Mouse (Mus musculus) kidney, postnatal 0 days (tissue): ENCODE results near the gene Plxnb2. TPM values are rescaled to one million over a fixed set of nuclear protein-coding genes. Genes with fewer than 3 reads are reported as not detected.
A peak's percentile ranks its signal among the peaks of the same experiment; 100 is the strongest.

ENCODE experiments used
- ATAC-seq: fragments of 200-750 bp; cut with Nextera tagmentation; replicated peaks from 2 replicates; pipeline ENCODE4 v1.8.0; 2017; ENCODE audit warnings: low read depth, moderate number of reproducible peaks, moderate TSS enrichment, moderate library complexity; ENCODE audit not compliant: low FRiP score
- DNase-seq: peaks from one replicate; pipeline ENCODE4 v3.0.0-alpha.2; 2016; ENCODE audit warnings: low spot score
- H3K27ac ChIP-seq: fragments of 300-500 bp; sonication (generic); 2 replicates; pipeline ENCODE4 v1.5.1; 2014; ENCODE audit warnings: mild to moderate bottlenecking
- H3K27me3 ChIP-seq: fragments of 300-500 bp; sonication (generic); 2 replicates; pipeline ENCODE4 v1.6.1; 2014; ENCODE audit warnings: low read length, mixed read lengths; ENCODE audit not compliant: insufficient read depth
- H3K36me3 ChIP-seq: fragments of 300-500 bp; sonication (generic); 2 replicates; pipeline ENCODE4 v1.6.1; 2014; ENCODE audit warnings: low read length, mixed read lengths; ENCODE audit not compliant: insufficient read depth
- H3K4me1 ChIP-seq: fragments of 300-500 bp; sonication (generic); replicated peaks from 2 replicates; pipeline ENCODE4 v1.6.1; 2014; ENCODE audit warnings: antibody characterized with exemption, low read length, mixed read lengths; ENCODE audit not compliant: insufficient read depth
- H3K4me2 ChIP-seq: fragments of 300-500 bp; sonication (generic); 2 replicates; pipeline ENCODE4 v1.6.1; 2014; ENCODE audit warnings: mild to moderate bottlenecking, low read length, moderate library complexity, mixed read lengths
- H3K4me3 ChIP-seq: fragments of 300-500 bp; sonication (generic); replicated peaks from 2 replicates; pipeline ENCODE4 v1.5.1; 2014; ENCODE audit warnings: low read depth, low read length
- H3K9ac ChIP-seq: fragments of 300-500 bp; sonication (generic); 2 replicates; pipeline ENCODE4 v1.6.1; 2014; ENCODE audit warnings: low read depth, low read length
- H3K9me3 ChIP-seq: fragments of 300-500 bp; sonication (generic); replicated peaks from 2 replicates; pipeline ENCODE4 v1.6.1; 2016; ENCODE audit warnings: low read length, inconsistent platforms, mixed read lengths
- CTCF ChIP-seq: IDR thresholded peaks from 2 replicates; pipeline ENCODE4 v1.5.1; 2016; ENCODE audit warnings: antibody characterized with exemption, low read depth, mild to moderate bottlenecking, moderate library complexity
- WGBS: fragments of 180-500 bp; shearing (Covaris S2); extraction: QIAGEN DNeasy Blood & Tissue Kit; methylation state at CpG from one replicate; pipeline ENCODE4 v1.1.7; 2014; 5-methylcytosine and 5-hydroxymethylcytosine counted together
- polyA plus RNA-seq: library from polyadenylated mRNA; unstranded; fragments of >200 nt; fragmentation: Nextera tagmentation; extraction: Ambion mirVana; gene quantifications from 2 replicates; pipeline ENCODE4 v1.2.1, GENCODE M21; 2015

Gene Plxnb2
- polyA plus RNA-seq, 1 experiment from 2014 or later = 126 TPM

- DNase-seq = peak; percentile 91
- 3% methylated on average over 54 of the region's 73 CpGs for WGBS
- peak within 1 kb of the TSS; percentile 76 for H3K4me3 ChIP-seq
- no peaks in the 10 kb centered on the region for H3K27me3 ChIP-seq
- TF ChIP-seq CTCF = peak; percentile 59
- ATAC-seq = peak; percentile 84
- H3K4me2 ChIP-seq = peak within 1 kb of the TSS; percentile 57
- H3K9ac ChIP-seq = peak within 1 kb of the TSS; percentile 84
- H3K4me1 ChIP-seq = no peaks in the 10 kb centered on the region
- no peaks in the 10 kb centered on the region for H3K36me3 ChIP-seq
- peak within 1 kb of the TSS; percentile 85 for H3K27ac ChIP-seq
- no peaks in the 10 kb centered on the region for H3K9me3 ChIP-seq
Measured at GRCm38 (mm10) chr15:89210915-89211715, 30.5 kb upstream of the Plxnb2 start, which contains the start of gene Ppp6r2. Gene Ppp6r2 (plus strand): TSS chr15:89211553.

GRCm38 (mm10) chr15:89209886-89210761 lies 29.5 kb upstream of the Plxnb2 start:
- no peaks in the 10 kb centered on the region for H3K27me3 ChIP-seq
- no peaks in the 10 kb centered on the region for H3K36me3 ChIP-seq
- TF ChIP-seq CTCF = peak; percentile 86
- 11% methylated on average over 22 of the region's 22 CpGs for WGBS
- H3K4me3 ChIP-seq = 0 out of 2 replicates have a peak overlapping the region, but pooled peaks have one; percentile 16
- no peaks in the 10 kb centered on the region for H3K4me1 ChIP-seq
- H3K4me2 ChIP-seq = peak overlapping the region; percentile 56
- H3K9ac ChIP-seq = peak overlapping the region; percentile 18; the same call in 1 of the 2 replicates
- no peaks in the 10 kb centered on the region for H3K9me3 ChIP-seq
- peak; percentile 54 for ATAC-seq
- DNase-seq = peak; percentile 94
- peak overlapping the region; percentile 85 for H3K27ac ChIP-seq

GRCm38 (mm10) chr15:89207457-89207856 lies 26.9 kb upstream of the Plxnb2 start:
- no peak for TF ChIP-seq CTCF
- Histone ChIP-seq H3K9me3 (no peaks in the 10 kb centered on the region), H3K4me2 (no peak overlapping the region), H3K4me1 (no peaks in the 10 kb centered on the region), H3K36me3 (no peaks in the 10 kb centered on the region), H3K4me3 (no peak overlapping the region), H3K27ac (no peak overlapping the region), H3K9ac (no peak overlapping the region), H3K27me3 (no peaks in the 10 kb centered on the region)
- DNase-seq (no peak), ATAC-seq (no peak)
- WGBS = 75% methylated on average over 4 of the region's 4 CpGs

- 68% methylated on average over 15 of the region's 15 CpGs for WGBS
- DNase-seq (no peak), ATAC-seq (no peak)
- Histone ChIP-seq H3K27ac (peak overlapping the region; percentile 100), H3K4me3 (peak overlapping the region; percentile 91), H3K4me1 (peaks cover 10% of the 10 kb centered on the region), H3K4me2 (peak overlapping the region; percentile 71), H3K9ac (peak overlapping the region; percentile 99), H3K36me3 (no peaks in the 10 kb centered on the region), H3K27me3 (no peaks in the 10 kb centered on the region), H3K9me3 (no peaks in the 10 kb centered on the region)
- no peak for TF ChIP-seq CTCF
Measured at GRCm38 (mm10) chr15:89197056-89197455, 16.5 kb upstream of the Plxnb2 start.

GRCm38 (mm10) chr15:89196313-89196706 lies 15.7 kb upstream of the Plxnb2 start, which contains the start of gene Dennd6b:
Gene Dennd6b (minus strand): TSS chr15:89196496.
- TF ChIP-seq CTCF = peak; percentile 96
- under 1% methylated on average over 38 of the region's 38 CpGs for WGBS
- H3K36me3 ChIP-seq = no peaks in the 10 kb centered on the region
- H3K4me2 ChIP-seq = peak within 1 kb of the TSS; percentile 71
- peak within 1 kb of the TSS; percentile 99 for H3K9ac ChIP-seq
- ATAC-seq (peak; percentile 98), DNase-seq (peak; percentile 99)
- H3K4me3 ChIP-seq = peak within 1 kb of the TSS; percentile 91
- peaks cover 10% of the 10 kb centered on the region for H3K4me1 ChIP-seq
- H3K27me3 ChIP-seq = no peaks in the 10 kb centered on the region
- H3K27ac ChIP-seq = peak within 1 kb of the TSS; percentile 100
- no peaks in the 10 kb centered on the region for H3K9me3 ChIP-seq
